Mouse (Mus musculus) left cerebral cortex, postnatal 10 days (tissue): ENCODE measurements around the gene Nfu1. TPM values are rescaled to one million over a fixed set of nuclear protein-coding genes. Genes with fewer than 3 reads are reported as not detected.

Experiments
- DNase-seq, 2 experiments: peaks; one replicate each; pipeline ENCODE4 v3.0.0; 2021 to 2022; ENCODE audit warnings: low spot score in 2 of 2, mixed read lengths in 1 of 2; ENCODE audit errors: extremely low spot score in 1 of 2
- intact Hi-C: fragments of 180-260 bp; cut with DNase I; formaldehyde crosslinking; loops from one replicate; pipeline ENCODE4 v1.15.1; 2025
- total RNA-seq, 2 experiments: library from RNA; stranded (reverse); gene quantifications; 2 replicates each; pipeline ENCODE4 v1.2.3; 2021

The Nfu1 gene
- 10 to 100 TPM; 61.6 to 63.4 TPM for total RNA-seq

GRCm38 (mm10) chr6:87008887-87009286 is at the start of gene Nfu1:
TSS of gene Nfu1 (plus strand) at chr6:87009236.
- intact Hi-C loops = no loop called here
- no peak for DNase-seq

GRCm38 (mm10) chr6:86963987-86964685 is 44.9 kb upstream of the Nfu1 start:
- DNase-seq = no peak
- intact Hi-C loops = no loop called here

- intact Hi-C loops = no loop called here
- DNase-seq = no peak
These were observed 41.9 kb upstream of the Nfu1 start for GRCm38 (mm10) chr6:86967166-86967565.

GRCm38 (mm10) chr6:86973956-86974355 is 35.1 kb upstream of the Nfu1 start:
- no peak for DNase-seq

GRCm38 (mm10) chr6:86978156-86978908 is 30.7 kb upstream of the Nfu1 start:
- intact Hi-C loops = no loop called here
- DNase-seq = no peak

More at GRCm38 (mm10) chr6:86973956-86974355, 35.1 kb upstream of the Nfu1 start:
- intact Hi-C loops = no loop called here

- no peak for DNase-seq
- intact Hi-C loops = no loop called here
These were observed 30.1 kb upstream of the Nfu1 start for GRCm38 (mm10) chr6:86978909-86979265.

- intact Hi-C loops = no loop called here
- DNase-seq = no peak
These were observed 27.8 kb upstream of the Nfu1 start for GRCm38 (mm10) chr6:86981206-86981605.

GRCm38 (mm10) chr6:86985314-86986106 is 23.5 kb upstream of the Nfu1 start:
- no peak for DNase-seq
- intact Hi-C loops = no loop called here

GRCm38 (mm10) chr6:86989576-86989975 is 19.5 kb upstream of the Nfu1 start:
- intact Hi-C loops = no loop called here
- no peak for DNase-seq

- no peak for DNase-seq
- intact Hi-C loops = no loop called here
These were observed 18.0 kb upstream of the Nfu1 start for GRCm38 (mm10) chr6:86991041-86991440.

GRCm38 (mm10) chr6:86992349-86992748 is 16.7 kb upstream of the Nfu1 start:
- no peak for DNase-seq
- intact Hi-C loops = no loop called here

- intact Hi-C loops = no loop called here
These were observed 14.8 kb upstream of the Nfu1 start for GRCm38 (mm10) chr6:86994254-86994653.

GRCm38 (mm10) chr6:86996629-86997307 is 12.3 kb upstream of the Nfu1 start:
- peak in 1 of 2 experiments; percentile 50 for DNase-seq

More at GRCm38 (mm10) chr6:86994254-86994653, 14.8 kb upstream of the Nfu1 start:
- no peak for DNase-seq

GRCm38 (mm10) chr6:86997360-86997759 is 11.7 kb upstream of the Nfu1 start:
- intact Hi-C loops = no loop called here
- no peak for DNase-seq

More at GRCm38 (mm10) chr6:86996629-86997307, 12.3 kb upstream of the Nfu1 start:
- intact Hi-C loops = no loop called here

- intact Hi-C loops = no loop called here
- no peak for DNase-seq
These were observed 7.0 kb upstream of the Nfu1 start for GRCm38 (mm10) chr6:87001995-87002394.

GRCm38 (mm10) chr6:87002521-87003055 is 6.4 kb upstream of the Nfu1 start:
- peak; percentile 77 to 89 for DNase-seq
- intact Hi-C loops = no loop called here

GRCm38 (mm10) chr6:87004099-87004498 is 4.9 kb upstream of the Nfu1 start:
- no peak for DNase-seq
- intact Hi-C loops = no loop called here

- no peak for DNase-seq
- intact Hi-C loops = no loop called here
These were observed 3.5 kb upstream of the Nfu1 start for GRCm38 (mm10) chr6:87005577-87005976.
